Mouse (Mus musculus) embryonic facial prominence, embryonic 13.5 days (tissue): ENCODE data around the gene Zfp109. TPM values are rescaled to one million over a fixed set of nuclear protein-coding genes. Genes with fewer than 3 reads are reported as not detected.

Source experiments
- ATAC-seq: fragments of 200-750 bp; cut with Nextera tagmentation; 2 replicates; pipeline ENCODE4 v1.8.0; 2017; ENCODE audit warnings: low read depth; ENCODE audit not compliant: insufficient number of reproducible peaks, insufficient read depth, low FRiP score, low TSS enrichment
- H3K27ac ChIP-seq: fragments of 300-500 bp; sonication (generic); 2 replicates; pipeline ENCODE4 v1.5.1; 2015; ENCODE audit warnings: moderate library complexity, mild to moderate bottlenecking, inconsistent platforms
- H3K27me3 ChIP-seq: fragments of 300-500 bp; sonication (generic); 2 replicates; pipeline ENCODE4 v1.6.1; 2015; ENCODE audit warnings: mild to moderate bottlenecking, inconsistent platforms
- H3K36me3 ChIP-seq: fragments of 300-500 bp; sonication (generic); 2 replicates; pipeline ENCODE4 v1.6.1; 2015; ENCODE audit warnings: mild to moderate bottlenecking, inconsistent platforms
- H3K4me1 ChIP-seq: fragments of 300-500 bp; sonication (generic); 2 replicates; pipeline ENCODE4 v1.6.1; 2015; ENCODE audit warnings: inconsistent platforms
- H3K4me2 ChIP-seq: fragments of 300-500 bp; sonication (generic); 2 replicates; pipeline ENCODE4 v1.6.1; 2015; ENCODE audit warnings: moderate library complexity, mild to moderate bottlenecking, inconsistent platforms
- H3K4me3 ChIP-seq: fragments of 300-500 bp; sonication (generic); 2 replicates; pipeline ENCODE4 v1.5.1; 2015; ENCODE audit warnings: mild to moderate bottlenecking, inconsistent platforms
- H3K9ac ChIP-seq: fragments of 300-500 bp; sonication (generic); 2 replicates; pipeline ENCODE4 v1.6.1; 2015; ENCODE audit warnings: mild to moderate bottlenecking, inconsistent platforms
- H3K9me3 ChIP-seq: fragments of 300-500 bp; sonication (generic); 2 replicates; pipeline ENCODE4 v1.6.1; 2016; ENCODE audit warnings: inconsistent platforms
- WGBS: fragments of 180-500 bp; shearing (Covaris S2); methylation state at CpG from one replicate; pipeline ENCODE4 v1.1.7; 2015; ENCODE audit warnings: mixed read lengths; 5-methylcytosine and 5-hydroxymethylcytosine counted together
- polyA plus RNA-seq: library from polyadenylated mRNA; unstranded; fragments of >200 nt; fragmentation: Nextera tagmentation; extraction: Ambion mirVana; gene quantifications from 2 replicates; pipeline ENCODE4 v1.2.1, GENCODE M21; 2015

Gene Zfp109
- polyA plus RNA-seq, 1 experiment from 2014 or later = 6.1 TPM

DNA sequence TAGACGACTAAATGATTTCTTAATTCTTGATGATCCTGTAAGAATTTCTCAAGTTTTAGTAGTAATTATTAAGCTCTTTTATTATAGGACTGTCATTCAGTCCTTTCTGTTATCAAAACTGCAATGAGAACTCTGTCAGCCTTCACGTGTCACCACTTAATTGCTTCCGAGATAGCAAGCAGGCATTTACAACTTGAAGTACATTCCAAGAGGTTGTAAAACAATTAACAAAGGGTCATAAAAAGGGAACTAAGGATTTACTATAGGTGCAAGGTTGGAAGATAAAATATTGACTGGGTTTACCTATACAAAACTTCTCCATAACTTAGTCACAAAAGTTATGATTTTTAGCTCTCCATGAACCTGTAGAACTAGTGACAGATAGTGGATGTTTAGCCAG lies 44.2 kb downstream of the Zfp109 start:
- H3K4me2 ChIP-seq = no peak overlapping the region
- no peaks in the 10 kb centered on the region for H3K27me3 ChIP-seq
- no peak overlapping the region for H3K4me3 ChIP-seq
- H3K27ac ChIP-seq = no peak overlapping the region
- no peak for ATAC-seq
- H3K36me3 ChIP-seq = peaks cover 33% of the 10 kb centered on the region
- H3K9ac ChIP-seq = no peak overlapping the region
- WGBS = 96% methylated on average over 3 of the region's 3 CpGs
- H3K4me1 ChIP-seq = no peaks in the 10 kb centered on the region
- H3K9me3 ChIP-seq = peaks cover 5% of the 10 kb centered on the region; the same call in 1 of the 2 replicates

DNA sequence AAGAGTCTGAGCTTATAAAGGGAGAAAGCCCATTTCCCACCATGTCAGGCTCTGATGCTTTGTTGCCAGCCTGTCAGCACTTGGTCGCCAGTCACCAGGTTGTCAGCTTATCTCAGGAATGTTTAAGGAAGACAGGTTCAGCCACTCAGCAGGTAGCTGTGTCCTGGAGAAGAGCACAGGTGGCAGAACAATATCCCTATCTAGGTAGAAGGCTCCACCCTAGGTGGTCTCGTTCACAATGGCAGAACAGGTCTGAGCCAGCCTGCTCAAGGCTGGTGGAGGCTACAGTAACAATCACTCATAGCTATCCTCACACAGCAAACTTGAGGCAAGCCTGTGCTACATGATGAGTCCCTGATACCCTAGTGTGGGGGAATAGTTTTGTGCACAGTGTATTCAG lies 46.0 kb downstream of the Zfp109 start:
- no peak overlapping the region for H3K4me2 ChIP-seq
- no peak overlapping the region for H3K4me3 ChIP-seq
- peaks cover 5% of the 10 kb centered on the region; the same call in 1 of the 2 replicates for H3K9me3 ChIP-seq
- 74% methylated on average over 2 of the region's 2 CpGs for WGBS
- H3K27ac ChIP-seq = no peak overlapping the region
- H3K36me3 ChIP-seq = peaks cover 19% of the 10 kb centered on the region
- no peaks in the 10 kb centered on the region for H3K27me3 ChIP-seq
- H3K9ac ChIP-seq = no peak overlapping the region
- ATAC-seq = no peak
- no peaks in the 10 kb centered on the region for H3K4me1 ChIP-seq

- H3K4me1 ChIP-seq = no peaks in the 10 kb centered on the region
- WGBS = 78% methylated on average over 5 of the region's 5 CpGs
- H3K27me3 ChIP-seq = no peaks in the 10 kb centered on the region
- peaks cover 5% of the 10 kb centered on the region; the same call in 1 of the 2 replicates for H3K9me3 ChIP-seq
- H3K36me3 ChIP-seq = peaks cover 12% of the 10 kb centered on the region
- H3K9ac ChIP-seq = no peak overlapping the region
- no peak for ATAC-seq
- H3K4me3 ChIP-seq = no peak overlapping the region
- H3K4me2 ChIP-seq = no peak overlapping the region
- no peak overlapping the region for H3K27ac ChIP-seq
Measured at GRCm38 (mm10) chr7:24189571-24189944, 47.8 kb downstream of the Zfp109 start.

GRCm38 (mm10) chr7:24188901-24189570 lies 48.3 kb downstream of the Zfp109 start:
- H3K9ac ChIP-seq = no peak overlapping the region
- H3K36me3 ChIP-seq = peaks cover 7% of the 10 kb centered on the region
- H3K9me3 ChIP-seq = peaks cover 5% of the 10 kb centered on the region; the same call in 1 of the 2 replicates
- no peaks in the 10 kb centered on the region for H3K27me3 ChIP-seq
- no peaks in the 10 kb centered on the region for H3K4me1 ChIP-seq
- H3K4me3 ChIP-seq = no peak overlapping the region
- no peak for ATAC-seq
- no peak overlapping the region for H3K4me2 ChIP-seq
- no peak overlapping the region for H3K27ac ChIP-seq
- WGBS = 63% methylated on average over 4 of the region's 4 CpGs

DNA sequence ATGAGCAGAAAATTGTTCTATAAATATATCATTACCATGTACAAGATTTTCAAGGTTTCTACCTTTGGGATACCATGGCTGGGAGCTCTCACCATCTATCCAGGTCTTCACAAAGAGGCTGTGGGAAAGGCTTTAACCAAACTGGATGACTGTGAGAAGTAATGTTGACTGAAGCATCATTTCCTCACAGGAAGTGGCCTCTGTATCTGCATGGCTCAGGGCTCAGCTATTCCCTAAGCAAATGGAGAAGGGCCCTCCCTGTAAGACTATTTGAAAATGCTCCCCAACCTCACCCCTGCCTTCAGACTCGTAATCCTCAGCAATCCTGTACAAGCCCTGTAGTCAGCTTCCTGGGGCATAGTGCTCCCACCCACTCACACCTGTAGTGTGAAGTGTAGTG lies 49.7 kb downstream of the Zfp109 start:
- 52% methylated on average over 1 of the region's 1 CpGs for WGBS
- Histone ChIP-seq H3K9me3 (no peaks in the 10 kb centered on the region), H3K9ac (no peak overlapping the region), H3K27me3 (no peaks in the 10 kb centered on the region), H3K4me1 (no peaks in the 10 kb centered on the region), H3K36me3 (no peaks in the 10 kb centered on the region), H3K4me2 (no peak overlapping the region), H3K4me3 (no peak overlapping the region), H3K27ac (no peak overlapping the region)
- ATAC-seq = no peak

Other genes with a start within 250 kb of the Zfp109 start
- not detected in 2 replicates for gene V1rd19, start 235.9 kb downstream of the Zfp109 start, polyA plus RNA-seq
- gene Vmn1r183, start 184.3 kb downstream of the Zfp109 start, polyA plus RNA-seq = not detected in 2 replicates
- gene Zfp180, start 155.6 kb downstream of the Zfp109 start, polyA plus RNA-seq = 23.8 and 25.4 TPM in 2 replicates
- gene Zfp112, start 125.2 kb downstream of the Zfp109 start, polyA plus RNA-seq = 10.1 and 12.4 TPM in 2 replicates
- 18.8 and 21.9 TPM in 2 replicates for gene Zfp235, start 103.4 kb downstream of the Zfp109 start, polyA plus RNA-seq
- gene Zfp114, start 62.5 kb downstream of the Zfp109 start, polyA plus RNA-seq = 7.2 and 9.4 TPM in 2 replicates
- 10.8 and 12.4 TPM in 2 replicates for gene Zfp111, start 26.1 kb downstream of the Zfp109 start, polyA plus RNA-seq
- gene Zfp108, start 17.2 kb upstream of the Zfp109 start, polyA plus RNA-seq = 5.3 and 6.5 TPM in 2 replicates
- 10.7 and 10.8 TPM in 2 replicates for gene Zfp93, start 32.9 kb upstream of the Zfp109 start, polyA plus RNA-seq
- gene Zfp61, start 63.7 kb upstream of the Zfp109 start, polyA plus RNA-seq = 53.8 and 58.5 TPM in 2 replicates
- gene Zfp94, start 79.1 kb upstream of the Zfp109 start, polyA plus RNA-seq = 14.3 and 18.8 TPM in 2 replicates
- gene Tescl, start 96.4 kb upstream of the Zfp109 start, polyA plus RNA-seq = 0.25 TPM in 1 of 2 replicates, not detected in the other
- 0.45 and 0.91 TPM in 2 replicates for gene Lypd5, start 111.6 kb upstream of the Zfp109 start, polyA plus RNA-seq
- gene Kcnn4, start 132.7 kb upstream of the Zfp109 start, polyA plus RNA-seq = 1.9 and 2.1 TPM in 2 replicates
- gene Smg9, start 162.1 kb upstream of the Zfp109 start, polyA plus RNA-seq = 21.6 and 27.0 TPM in 2 replicates
- gene Irgc1, start 214.7 kb upstream of the Zfp109 start, polyA plus RNA-seq = not detected in 2 replicates
- 2.6 and 3.8 TPM in 2 replicates for gene Plaur, start 224.9 kb upstream of the Zfp109 start, polyA plus RNA-seq
- gene Cadm4, start 244.5 kb upstream of the Zfp109 start, polyA plus RNA-seq = 6.7 and 7.9 TPM in 2 replicates